Mouse (Mus musculus) intestine, embryonic 15.5 days (tissue): ENCODE data around the gene Zfp579. TPM values are rescaled to one million over a fixed set of nuclear protein-coding genes. Genes with fewer than 3 reads are reported as not detected.
"Not testable (repeated sequence)": the region's sequence is repeated elsewhere in the genome, so short reads cannot be mapped to it uniquely, and the experiment has no call there.

ENCODE experiments used
- ATAC-seq: fragments of 200-750 bp; cut with Nextera tagmentation; 2 replicates; pipeline ENCODE4 v1.8.0; 2017; ENCODE audit warnings: moderate TSS enrichment, moderate library complexity
- H3K27ac ChIP-seq: fragments of 300-500 bp; sonication (generic); 2 replicates; pipeline ENCODE4 v1.5.1; 2015; ENCODE audit warnings: mild to moderate bottlenecking, inconsistent platforms
- H3K27me3 ChIP-seq: fragments of 300-500 bp; sonication (generic); replicated peaks from 2 replicates; pipeline ENCODE4 v1.6.1; 2015; ENCODE audit warnings: inconsistent platforms
- H3K36me3 ChIP-seq: fragments of 300-500 bp; sonication (generic); 2 replicates; pipeline ENCODE4 v1.6.1; 2015; ENCODE audit warnings: inconsistent platforms
- H3K4me1 ChIP-seq: fragments of 300-500 bp; sonication (generic); replicated peaks from 2 replicates; pipeline ENCODE4 v1.6.1; 2015; ENCODE audit warnings: inconsistent platforms
- H3K4me2 ChIP-seq: fragments of 300-500 bp; sonication (generic); replicated peaks from 2 replicates; pipeline ENCODE4 v1.6.1; 2015; ENCODE audit warnings: mild to moderate bottlenecking, inconsistent platforms
- H3K4me3 ChIP-seq: fragments of 300-500 bp; sonication (generic); replicated peaks from 2 replicates; pipeline ENCODE4 v1.5.1; 2015; ENCODE audit warnings: inconsistent platforms
- H3K9ac ChIP-seq: fragments of 300-500 bp; sonication (generic); 2 replicates; pipeline ENCODE4 v1.6.1; 2015; ENCODE audit warnings: inconsistent platforms
- H3K9me3 ChIP-seq: fragments of 300-500 bp; sonication (generic); 2 replicates; pipeline ENCODE4 v1.6.1; 2016; ENCODE audit warnings: inconsistent platforms
- WGBS: fragments of 180-500 bp; shearing (Covaris S2); methylation state at CpG from one replicate; pipeline ENCODE4 v1.1.7; 2015; 5-methylcytosine and 5-hydroxymethylcytosine counted together
- polyA plus RNA-seq: library from polyadenylated mRNA; unstranded; fragments of >200 nt; fragmentation: Nextera tagmentation; extraction: Ambion mirVana; gene quantifications from 2 replicates; pipeline ENCODE4 v1.2.1, GENCODE M21; 2015

The Zfp579 gene
- polyA plus RNA-seq, 1 experiment from 2014 or later, result 24.6 TPM

GRCm38 (mm10) chr7:5029543-5029942 is 33.6 kb upstream of the Zfp579 start:
- no peak for ATAC-seq
- H3K27me3 ChIP-seq, result no peaks in the 10 kb centered on the region
- H3K9ac ChIP-seq, result no peak overlapping the region
- 95% methylated on average over 22 of the region's 22 CpGs for WGBS
- H3K4me1 ChIP-seq, result no peaks in the 10 kb centered on the region
- no peak overlapping the region for H3K4me2 ChIP-seq
- H3K36me3 ChIP-seq, result peaks cover 72% of the 10 kb centered on the region
- peaks cover 29% of the 10 kb centered on the region for H3K9me3 ChIP-seq
- no peak overlapping the region for H3K27ac ChIP-seq
- H3K4me3 ChIP-seq, result no peak overlapping the region

GRCm38 (mm10) chr7:5021197-5021596 is 25.2 kb upstream of the Zfp579 start:
- H3K9me3 ChIP-seq, result no peaks in the 10 kb centered on the region
- H3K4me2 ChIP-seq, result peak overlapping the region; percentile 74
- peak overlapping the region; percentile 93 for H3K9ac ChIP-seq
- peak overlapping the region; percentile 81 for H3K4me3 ChIP-seq
- WGBS, result 42% methylated on average over 5 of the region's 5 CpGs
- H3K4me1 ChIP-seq, result peaks cover 7% of the 10 kb centered on the region; the same call in 1 of the 2 replicates
- ATAC-seq, result no peak
- peak overlapping the region; percentile 97; the same call in 1 of the 2 replicates for H3K27ac ChIP-seq
- peaks cover 9% of the 10 kb centered on the region for H3K36me3 ChIP-seq
- H3K27me3 ChIP-seq, result no peaks in the 10 kb centered on the region

- ATAC-seq, result no peak; the same call in none of the 2 replicates
- no peaks in the 10 kb centered on the region for H3K9me3 ChIP-seq
- peaks cover 9% of the 10 kb centered on the region; the same call in 1 of the 2 replicates for H3K4me1 ChIP-seq
- H3K4me3 ChIP-seq, result peak overlapping the region; percentile 81
- peaks cover 9% of the 10 kb centered on the region for H3K36me3 ChIP-seq
- no peaks in the 10 kb centered on the region for H3K27me3 ChIP-seq
- 0% methylated on average over 15 of the region's 15 CpGs for WGBS
- H3K9ac ChIP-seq, result peak overlapping the region; percentile 93
- peak overlapping the region; percentile 74 for H3K4me2 ChIP-seq
- peak overlapping the region; percentile 97 for H3K27ac ChIP-seq
These were observed 24.7 kb upstream of the Zfp579 start for GRCm38 (mm10) chr7:5020685-5021084.

- peaks cover 9% of the 10 kb centered on the region for H3K36me3 ChIP-seq
- H3K4me1 ChIP-seq, result peaks cover 9% of the 10 kb centered on the region; the same call in 1 of the 2 replicates
- peak within 1 kb of the TSS; percentile 93 for H3K9ac ChIP-seq
- H3K9me3 ChIP-seq, result no peaks in the 10 kb centered on the region
- H3K4me2 ChIP-seq, result peak within 1 kb of the TSS; percentile 74
- ATAC-seq, result peak; percentile 90
- under 1% methylated on average over 49 of the region's 49 CpGs for WGBS
- H3K27ac ChIP-seq, result peak within 1 kb of the TSS; percentile 97
- no peaks in the 10 kb centered on the region for H3K27me3 ChIP-seq
- H3K4me3 ChIP-seq, result peak within 1 kb of the TSS; percentile 81
These were observed 24.2 kb upstream of the Zfp579 start, which contains the start of the genes Zfp865 and Ccdc106 for GRCm38 (mm10) chr7:5020000-5020681. Gene Zfp865 (plus strand): TSS chr7:5020376. Gene Ccdc106 (plus strand): TSS chr7:5020553.

- ATAC-seq, H3K9me3 ChIP-seq, H3K4me1 ChIP-seq, H3K9ac ChIP-seq, H3K36me3 ChIP-seq, H3K27me3 ChIP-seq: not testable (repeated sequence)
- H3K27ac ChIP-seq, result peak overlapping the region; percentile 48; the same call in 1 of the 2 replicates
- WGBS, result 29% methylated on average over 8 of the region's 8 CpGs
- peak overlapping the region; percentile 81 for H3K4me3 ChIP-seq
- peak overlapping the region; percentile 74 for H3K4me2 ChIP-seq
These were observed 23.6 kb upstream of the Zfp579 start for GRCm38 (mm10) chr7:5019576-5019975.

GRCm38 (mm10) chr7:5017931-5018330 is 22.0 kb upstream of the Zfp579 start:
- no peak for ATAC-seq
- Histone ChIP-seq H3K36me3 (peaks cover 9% of the 10 kb centered on the region), H3K4me1 (peaks cover 9% of the 10 kb centered on the region; the same call in 1 of the 2 replicates), H3K9me3 (no peaks in the 10 kb centered on the region), H3K27ac (no peak overlapping the region), H3K27me3 (no peaks in the 10 kb centered on the region), H3K4me3 (no peak overlapping the region), H3K9ac (no peak overlapping the region), H3K4me2 (no peak overlapping the region)
- WGBS, result 96% methylated on average over 21 of the region's 21 CpGs

- Histone ChIP-seq H3K9me3 (no peaks in the 10 kb centered on the region), H3K9ac (no peak overlapping the region), H3K36me3 (peaks cover 14% of the 10 kb centered on the region), H3K27ac (no peak overlapping the region), H3K4me1 (peaks cover 9% of the 10 kb centered on the region; the same call in 1 of the 2 replicates), H3K27me3 (no peaks in the 10 kb centered on the region), H3K4me2 (no peak overlapping the region), H3K4me3 (no peak overlapping the region)
- ATAC-seq, result no peak
- WGBS, result 91% methylated on average over 16 of the region's 16 CpGs
These were observed 21.4 kb upstream of the Zfp579 start for GRCm38 (mm10) chr7:5017352-5017751.

- H3K4me2 ChIP-seq, result no peak overlapping the region
- H3K9me3 ChIP-seq, result no peaks in the 10 kb centered on the region
- no peak overlapping the region for H3K27ac ChIP-seq
- H3K4me1 ChIP-seq, result peaks cover 9% of the 10 kb centered on the region; the same call in 1 of the 2 replicates
- H3K4me3 ChIP-seq, result no peak overlapping the region
- no peaks in the 10 kb centered on the region for H3K27me3 ChIP-seq
- 95% methylated on average over 2 of the region's 2 CpGs for WGBS
- H3K9ac ChIP-seq, result no peak overlapping the region
- ATAC-seq, result no peak
- H3K36me3 ChIP-seq, result peaks cover 14% of the 10 kb centered on the region
These were observed 21.0 kb upstream of the Zfp579 start for GRCm38 (mm10) chr7:5016920-5017319.

- Histone ChIP-seq H3K27ac (peak overlapping the region; percentile 99), H3K9me3 (no peaks in the 10 kb centered on the region), H3K27me3 (no peaks in the 10 kb centered on the region), H3K9ac (peak overlapping the region; percentile 59), H3K4me1 (peaks cover 3% of the 10 kb centered on the region; the same call in 1 of the 2 replicates), H3K4me3 (peak overlapping the region; percentile 68), H3K4me2 (peak overlapping the region; percentile 66), H3K36me3 (peaks cover 23% of the 10 kb centered on the region)
- 45% methylated on average over 3 of the region's 3 CpGs for WGBS
- ATAC-seq, result peak; percentile 0; the same call in 1 of the 2 replicates
These were observed 20.1 kb upstream of the Zfp579 start for GRCm38 (mm10) chr7:5016057-5016456.

GRCm38 (mm10) chr7:5015118-5016001 is 19.4 kb upstream of the Zfp579 start, which contains the start of gene Gm44973:
Gene Gm44973 (plus strand): TSS chr7:5015496.
- under 1% methylated on average over 61 of the region's 76 CpGs for WGBS
- H3K4me3 ChIP-seq, result peak within 1 kb of the TSS; percentile 68
- no peaks in the 10 kb centered on the region for H3K9me3 ChIP-seq
- no peaks in the 10 kb centered on the region for H3K27me3 ChIP-seq
- H3K27ac ChIP-seq, result peak within 1 kb of the TSS; percentile 99
- 0 out of 2 replicates have a peak, but pooled peaks cover 2% of the 10 kb centered on the region for H3K4me1 ChIP-seq
- H3K4me2 ChIP-seq, result peak within 1 kb of the TSS; percentile 66
- peak within 1 kb of the TSS; percentile 77 for H3K9ac ChIP-seq
- H3K36me3 ChIP-seq, result peaks cover 28% of the 10 kb centered on the region
- peak; percentile 81 for ATAC-seq

- Histone ChIP-seq H3K27ac (peak within 1 kb of the TSS; percentile 99), H3K36me3 (peaks cover 33% of the 10 kb centered on the region), H3K9ac (peak within 1 kb of the TSS; percentile 77), H3K4me2 (peak within 1 kb of the TSS; percentile 66), H3K9me3 (no peaks in the 10 kb centered on the region), H3K4me3 (peak within 1 kb of the TSS; percentile 68), H3K4me1 (0 out of 2 replicates have a peak, but pooled peaks cover 2% of the 10 kb centered on the region), H3K27me3 (no peaks in the 10 kb centered on the region)
- WGBS, result under 1% methylated on average over 42 of the region's 42 CpGs
- peak; percentile 84 for ATAC-seq
These were observed 18.5 kb upstream of the Zfp579 start, which contains the start of the genes Zfp524 and Fiz1 for GRCm38 (mm10) chr7:5014251-5015117. Gene Zfp524 (plus strand): TSS chr7:5014415. Gene Fiz1 (minus strand): TSS chr7:5014697.
